Mouse (Mus musculus): ENCODE measurements around the gene Hist1h2bm. TPM values are rescaled to one million over a fixed set of nuclear protein-coding genes. Genes with fewer than 3 reads are reported as not detected.
A peak's percentile ranks its signal among the peaks of the same experiment; 100 is the strongest.
"Not testable (repeated sequence)": the region's sequence is repeated elsewhere in the genome, so short reads cannot be mapped to it uniquely, and the experiment has no call there.

Gene Hist1h2bm
- 5.0 and 5.7 TPM in 2 replicates for polyA plus RNA-seq (2014; fragmentation: Nextera tagmentation; extraction: Ambion mirVana)

DNA sequence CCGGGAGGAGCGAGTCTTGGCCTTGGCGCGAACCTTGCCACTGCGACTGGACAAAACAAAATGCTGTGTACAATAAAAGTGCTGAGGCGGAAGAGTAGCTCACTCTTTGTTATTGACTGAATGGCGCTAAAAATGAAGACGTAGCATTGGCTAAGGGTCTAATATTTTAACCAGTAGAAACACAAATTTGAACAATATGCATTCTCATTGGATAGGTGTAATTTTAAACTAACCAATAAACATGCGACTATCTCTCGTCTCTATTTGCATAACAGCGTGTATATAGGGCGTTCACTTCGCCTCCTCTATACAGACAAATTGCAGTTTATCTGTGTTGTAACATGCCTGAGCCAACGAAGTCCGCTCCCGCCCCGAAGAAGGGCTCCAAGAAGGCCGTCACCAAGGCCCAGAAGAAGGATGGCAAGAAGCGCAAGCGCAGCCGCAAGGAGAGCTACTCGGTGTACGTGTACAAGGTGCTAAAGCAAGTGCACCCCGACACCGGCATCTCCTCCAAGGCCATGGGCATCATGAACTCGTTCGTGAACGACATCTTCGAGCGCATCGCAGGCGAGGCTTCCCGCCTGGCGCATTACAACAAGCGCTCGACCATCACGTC is at the start of gene Hist1h2bm:
Gene Hist1h2bm (plus strand): TSS at position 288 of the 616 bp plus-strand sequence.
- H3K9me3 ChIP-seq (ENCODE audit: control insufficient read depth, low read length); H3K27me3 ChIP-seq (ENCODE audit: control insufficient read depth, insufficient read depth, low read length); H3K36me3 ChIP-seq (ENCODE audit: control insufficient read depth, insufficient read depth, low read length); H3K4me1 ChIP-seq (replicated peaks; ENCODE audit: control insufficient read depth, insufficient read depth, low read length): not testable (repeated sequence)
- peak within 1 kb of the TSS; percentile 79 for H3K9ac ChIP-seq (ENCODE audit: low read length)
- peak within 1 kb of the TSS; percentile 70 for H3K4me2 ChIP-seq (ENCODE audit: low read depth, low read length, severe bottlenecking)
- peak; percentile 85 for DNase-seq (ENCODE audit: low spot score)
- H3K27ac ChIP-seq (ENCODE audit: low read depth, low read length), result peak within 1 kb of the TSS; percentile 96
- peak; percentile 95 for ATAC-seq (replicated peaks; ENCODE audit: low FRiP score)
- peak within 1 kb of the TSS; percentile 30 for H3K4me3 ChIP-seq (ENCODE audit: low read depth, low read length)
- 1% methylated on average over 37 of the region's 37 CpGs for WGBS

DNA sequence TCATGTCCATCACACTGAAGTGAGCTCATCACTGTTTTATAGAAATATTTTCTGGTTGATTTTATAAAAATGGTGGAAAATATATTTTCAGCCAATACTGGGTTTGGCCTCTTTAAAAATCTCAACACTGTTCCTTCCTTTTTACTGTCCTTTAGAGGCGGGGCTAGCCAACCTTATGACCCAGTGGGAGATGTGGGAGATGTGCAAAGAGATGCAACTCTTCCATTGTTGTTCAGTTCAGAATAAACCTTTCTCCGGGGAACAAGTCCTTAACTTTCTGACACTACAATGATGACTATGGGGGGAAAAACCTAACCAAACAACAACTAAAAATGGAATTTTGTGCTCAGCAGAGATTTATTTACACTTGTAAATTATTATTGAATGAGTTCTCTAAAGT is 44.5 kb upstream of the Hist1h2bm start, which contains the start of gene Olfr1360:
Gene Olfr1360 (minus strand): TSS at position 101 of the 400 bp plus-strand sequence.
- Histone ChIP-seq H3K4me1 (replicated peaks; ENCODE audit: control insufficient read depth, insufficient read depth, low read length) (no peaks in the 10 kb centered on the region), H3K9me3 (ENCODE audit: control insufficient read depth, low read length) (no peaks in the 10 kb centered on the region), H3K9ac (ENCODE audit: low read length) (no peak within 1 kb of the TSS), H3K36me3 (ENCODE audit: control insufficient read depth, insufficient read depth, low read length) (no peaks in the 10 kb centered on the region), H3K4me2 (ENCODE audit: low read depth, low read length, severe bottlenecking) (no peak within 1 kb of the TSS), H3K4me3 (ENCODE audit: low read depth, low read length) (no peak within 1 kb of the TSS), H3K27me3 (ENCODE audit: control insufficient read depth, insufficient read depth, low read length) (no peaks in the 10 kb centered on the region), H3K27ac (ENCODE audit: low read depth, low read length) (no peak within 1 kb of the TSS)
- WGBS, result 80% methylated on average over 2 of the region's 2 CpGs
- DNase-seq (ENCODE audit: low spot score) (no peak), ATAC-seq (replicated peaks; ENCODE audit: low FRiP score) (no peak)

GRCm38 (mm10) chr13:21697811-21698210 is 24.0 kb upstream of the Hist1h2bm start, which contains the start of gene Olfr1359:
Gene Olfr1359 (plus strand): TSS chr13:21698111.
- DNase-seq (ENCODE audit: low spot score) (no peak), ATAC-seq (replicated peaks; ENCODE audit: low FRiP score) (no peak)
- no peaks in the 10 kb centered on the region for H3K4me1 ChIP-seq (replicated peaks; ENCODE audit: control insufficient read depth, insufficient read depth, low read length)

DNA sequence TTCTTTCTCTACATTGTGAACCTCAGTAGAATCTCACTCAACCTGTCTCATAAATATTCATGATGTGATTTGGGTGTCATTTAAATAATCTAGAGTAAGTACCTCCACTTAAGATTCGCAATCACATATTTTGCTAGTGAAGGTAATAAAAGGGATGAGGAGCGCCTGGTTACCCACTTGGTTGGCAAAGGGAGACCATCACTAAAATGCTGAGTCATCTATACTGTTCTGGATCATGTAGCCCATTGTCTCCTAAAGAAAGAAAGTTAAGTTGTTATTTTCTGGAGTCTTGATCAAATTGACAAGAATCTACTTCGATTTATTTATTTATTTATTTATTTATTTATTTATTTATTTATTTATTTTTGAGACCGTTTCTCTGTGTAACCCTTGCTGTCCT is 15.2 kb upstream of the Hist1h2bm start:
- 77% methylated on average over 4 of the region's 4 CpGs for WGBS

More at GRCm38 (mm10) chr13:21697811-21698210, 24.0 kb upstream of the Hist1h2bm start, which contains the start of gene Olfr1359:
- H3K4me2 ChIP-seq (ENCODE audit: low read depth, low read length, severe bottlenecking), result no peak within 1 kb of the TSS
- no peak within 1 kb of the TSS for H3K27ac ChIP-seq (ENCODE audit: low read depth, low read length)
- H3K9me3 ChIP-seq (ENCODE audit: control insufficient read depth, low read length), result no peaks in the 10 kb centered on the region
- H3K27me3 ChIP-seq (ENCODE audit: control insufficient read depth, insufficient read depth, low read length), result no peaks in the 10 kb centered on the region
- no peak within 1 kb of the TSS for H3K4me3 ChIP-seq (ENCODE audit: low read depth, low read length)
- H3K36me3 ChIP-seq (ENCODE audit: control insufficient read depth, insufficient read depth, low read length), result no peaks in the 10 kb centered on the region
- H3K9ac ChIP-seq (ENCODE audit: low read length), result no peak within 1 kb of the TSS

DNA sequence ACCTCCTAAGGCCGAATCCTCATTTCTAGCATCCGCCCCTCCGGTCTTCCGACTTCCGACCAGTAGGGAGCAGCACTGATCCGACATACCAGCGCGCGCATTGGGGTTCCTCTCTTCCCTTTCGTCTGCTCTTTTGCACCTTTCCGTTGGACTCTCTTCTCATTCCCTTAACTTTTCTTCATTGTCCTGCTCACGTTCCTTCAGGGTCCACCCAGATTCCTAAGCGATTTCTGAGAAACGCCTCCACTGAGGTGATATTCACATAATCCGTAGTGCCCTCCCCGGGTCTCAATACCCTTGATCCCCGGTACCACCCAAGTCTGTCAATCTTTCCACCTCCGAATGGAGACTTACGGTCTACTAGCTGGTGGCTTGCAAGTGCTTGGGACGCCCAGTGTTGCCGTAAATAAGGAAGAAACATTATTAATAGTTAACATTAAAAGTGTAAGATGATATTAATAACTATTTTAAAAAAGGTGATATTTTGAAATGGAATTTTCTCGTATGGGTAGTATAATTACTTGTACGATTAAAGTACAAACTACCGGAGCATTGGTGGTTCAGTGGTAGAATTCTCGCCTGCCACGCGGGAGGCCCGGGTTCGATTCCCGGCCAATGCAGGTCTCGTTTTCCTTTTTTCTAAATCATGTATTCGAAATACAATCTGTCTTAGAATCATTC is 11.7 kb upstream of the Hist1h2bm start:
- Histone ChIP-seq H3K36me3 (ENCODE audit: control insufficient read depth, insufficient read depth, low read length) (no peaks in the 10 kb centered on the region), H3K4me1 (replicated peaks; ENCODE audit: control insufficient read depth, insufficient read depth, low read length) (no peaks in the 10 kb centered on the region; the same call in 1 of the 2 replicates), H3K9me3 (ENCODE audit: control insufficient read depth, low read length) (no peaks in the 10 kb centered on the region), H3K4me2 (ENCODE audit: low read depth, low read length, severe bottlenecking) (peak overlapping the region; percentile 32; the same call in 1 of the 2 replicates), H3K4me3 (ENCODE audit: low read depth, low read length) (peak overlapping the region; percentile 56), H3K27me3 (ENCODE audit: control insufficient read depth, insufficient read depth, low read length) (no peaks in the 10 kb centered on the region), H3K27ac (ENCODE audit: low read depth, low read length) (peak overlapping the region; percentile 72), H3K9ac (ENCODE audit: low read length) (peak overlapping the region; percentile 67)
- WGBS, result under 1% methylated on average over 32 of the region's 32 CpGs
- DNase-seq (ENCODE audit: low spot score) (peak; percentile 91), ATAC-seq (replicated peaks; ENCODE audit: low FRiP score) (peak; percentile 78)

More for the DNA sequence above, 15.2 kb upstream of the Hist1h2bm start:
- Histone ChIP-seq H3K4me2 (ENCODE audit: low read depth, low read length, severe bottlenecking) (no peak overlapping the region), H3K27me3 (ENCODE audit: control insufficient read depth, insufficient read depth, low read length) (no peaks in the 10 kb centered on the region), H3K4me1 (replicated peaks; ENCODE audit: control insufficient read depth, insufficient read depth, low read length) (no peaks in the 10 kb centered on the region; the same call in 1 of the 2 replicates), H3K36me3 (ENCODE audit: control insufficient read depth, insufficient read depth, low read length) (no peaks in the 10 kb centered on the region), H3K4me3 (ENCODE audit: low read depth, low read length) (no peak overlapping the region), H3K9me3 (ENCODE audit: control insufficient read depth, low read length) (no peaks in the 10 kb centered on the region), H3K27ac (ENCODE audit: low read depth, low read length) (no peak overlapping the region), H3K9ac (ENCODE audit: low read length) (no peak overlapping the region)
- DNase-seq (ENCODE audit: low spot score) (no peak), ATAC-seq (replicated peaks; ENCODE audit: low FRiP score) (no peak)

DNA sequence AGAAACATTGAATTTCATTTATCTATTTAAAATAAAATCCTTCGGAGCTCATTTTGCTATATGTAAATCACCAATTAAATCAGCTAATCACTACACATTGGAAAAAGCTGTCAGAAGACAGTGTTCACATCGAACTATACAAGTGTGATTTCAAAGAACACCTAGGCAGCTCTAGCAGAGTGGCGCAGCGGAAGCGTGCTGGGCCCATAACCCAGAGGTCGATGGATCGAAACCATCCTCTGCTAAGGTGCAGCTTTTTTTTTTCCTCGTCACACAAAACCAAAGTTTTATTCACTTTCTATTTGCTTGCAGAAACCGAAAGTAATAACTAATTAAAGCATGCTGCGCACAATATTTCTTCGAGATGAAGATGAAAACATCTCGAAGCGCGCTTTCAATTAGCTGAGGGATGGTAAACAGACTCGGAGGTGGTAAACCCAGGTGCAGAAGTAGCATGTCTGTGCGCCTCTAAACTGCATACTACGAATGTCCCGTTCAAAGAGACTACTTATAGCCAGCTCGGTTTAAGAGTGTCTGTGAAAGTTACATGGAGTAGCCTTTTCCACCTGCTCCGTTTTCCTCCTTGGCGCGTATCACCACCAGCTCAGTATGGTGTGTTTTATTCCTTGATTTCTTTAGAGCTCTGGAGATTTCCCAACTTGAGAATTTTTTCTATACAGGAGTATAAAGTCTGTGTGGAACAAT is 10.9 kb upstream of the Hist1h2bm start:
- no peaks in the 10 kb centered on the region for H3K36me3 ChIP-seq (ENCODE audit: control insufficient read depth, insufficient read depth, low read length)
- H3K27me3 ChIP-seq (ENCODE audit: control insufficient read depth, insufficient read depth, low read length), result no peaks in the 10 kb centered on the region
- peak overlapping the region; percentile 64 for H3K4me2 ChIP-seq (ENCODE audit: low read depth, low read length, severe bottlenecking)
- H3K9ac ChIP-seq (ENCODE audit: low read length), result peak overlapping the region; percentile 58
- H3K27ac ChIP-seq (ENCODE audit: low read depth, low read length), result no peak overlapping the region
- ATAC-seq (replicated peaks; ENCODE audit: low FRiP score) (peak; percentile 81), DNase-seq (ENCODE audit: low spot score) (peak; percentile 85)
- H3K4me3 ChIP-seq (ENCODE audit: low read depth, low read length), result peak overlapping the region; percentile 44
- no peaks in the 10 kb centered on the region for H3K9me3 ChIP-seq (ENCODE audit: control insufficient read depth, low read length)
- 3% methylated on average over 22 of the region's 22 CpGs for WGBS
- H3K4me1 ChIP-seq (replicated peaks; ENCODE audit: control insufficient read depth, insufficient read depth, low read length), result no peaks in the 10 kb centered on the region; the same call in 1 of the 2 replicates

DNA sequence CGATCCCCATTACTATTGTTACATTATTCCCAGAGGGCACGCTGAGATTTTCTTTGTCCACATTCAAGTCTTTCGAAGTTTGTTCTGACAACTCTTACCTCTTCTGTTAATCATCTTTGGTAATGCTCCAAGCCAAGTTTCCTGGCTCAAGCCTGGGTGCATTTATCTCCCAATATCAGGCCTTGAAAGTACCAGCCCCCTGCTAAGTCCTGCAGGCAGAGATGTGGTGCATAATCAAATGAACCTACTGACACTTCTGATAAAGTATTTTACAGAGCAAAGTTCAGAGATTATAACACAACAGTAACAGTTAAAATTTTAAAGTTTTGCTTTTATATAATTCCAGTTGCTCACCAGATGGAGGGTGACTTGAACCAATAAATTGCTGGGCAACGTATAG is 10.1 kb upstream of the Hist1h2bm start:
- Histone ChIP-seq H3K27ac (ENCODE audit: low read depth, low read length) (no peak overlapping the region), H3K36me3 (ENCODE audit: control insufficient read depth, insufficient read depth, low read length) (no peaks in the 10 kb centered on the region), H3K27me3 (ENCODE audit: control insufficient read depth, insufficient read depth, low read length) (no peaks in the 10 kb centered on the region), H3K4me1 (replicated peaks; ENCODE audit: control insufficient read depth, insufficient read depth, low read length) (no peaks in the 10 kb centered on the region; the same call in 1 of the 2 replicates), H3K4me2 (ENCODE audit: low read depth, low read length, severe bottlenecking) (peak overlapping the region; percentile 64; the same call in 1 of the 2 replicates), H3K4me3 (ENCODE audit: low read depth, low read length) (peak overlapping the region; percentile 44; the same call in 1 of the 2 replicates), H3K9ac (ENCODE audit: low read length) (peak overlapping the region; percentile 58), H3K9me3 (ENCODE audit: control insufficient read depth, low read length) (no peaks in the 10 kb centered on the region)
- no peak for ATAC-seq (replicated peaks; ENCODE audit: low FRiP score)
- 32% methylated on average over 4 of the region's 4 CpGs for WGBS
- DNase-seq (ENCODE audit: low spot score), result no peak

- Histone ChIP-seq H3K27ac (ENCODE audit: low read depth, low read length) (peak overlapping the region; percentile 98), H3K9ac (ENCODE audit: low read length) (peak overlapping the region; percentile 78), H3K4me3 (ENCODE audit: low read depth, low read length) (peak overlapping the region; percentile 44), H3K27me3 (ENCODE audit: control insufficient read depth, insufficient read depth, low read length) (no peaks in the 10 kb centered on the region), H3K4me1 (replicated peaks; ENCODE audit: control insufficient read depth, insufficient read depth, low read length) (no peaks in the 10 kb centered on the region; the same call in 1 of the 2 replicates), H3K4me2 (ENCODE audit: low read depth, low read length, severe bottlenecking) (peak overlapping the region; percentile 63), H3K9me3 (ENCODE audit: control insufficient read depth, low read length) (no peaks in the 10 kb centered on the region), H3K36me3 (ENCODE audit: control insufficient read depth, insufficient read depth, low read length) (no peaks in the 10 kb centered on the region)
- 1% methylated on average over 7 of the region's 7 CpGs for WGBS
- ATAC-seq (replicated peaks; ENCODE audit: low FRiP score) (no peak), DNase-seq (ENCODE audit: low spot score) (peak; percentile 63)
Measured at GRCm38 (mm10) chr13:21714725-21715124, 7.1 kb upstream of the Hist1h2bm start.
